Mouse (Mus musculus): ENCODE data around the gene Mef2c. TPM values are rescaled to one million over a fixed set of nuclear protein-coding genes. Genes with fewer than 3 reads are reported as not detected.

Mef2c gene
- total RNA-seq, 2 experiments from 2014 or later, result 119 to 131 TPM

GRCm38 (mm10) chr13:83566834-83567534 is 63.1 kb downstream of the Mef2c start:
- no peak for DNase-seq (ENCODE audit: low spot score in 2 of 2)
- Histone ChIP-seq H3K4me3 (no peak overlapping the region), H3K27ac (peak overlapping the region; percentile 66)
- peak; percentile 47 for TF ChIP-seq CTCF (conservative IDR thresholded peaks at IDR 0.05)

- DNase-seq (ENCODE audit: low spot score in 2 of 2), result no peak
- Histone ChIP-seq H3K4me3 (no peak overlapping the region), H3K27ac (peak overlapping the region; percentile 66)
- TF ChIP-seq CTCF (conservative IDR thresholded peaks at IDR 0.05), result no peak
Observed at GRCm38 (mm10) chr13:83567681-83568080, 63.8 kb downstream of the Mef2c start.

GRCm38 (mm10) chr13:83568759-83569256 is 65.0 kb downstream of the Mef2c start:
- DNase-seq (ENCODE audit: low spot score in 2 of 2), result no peak
- no peak for TF ChIP-seq CTCF (conservative IDR thresholded peaks at IDR 0.05)
- H3K27ac ChIP-seq, result peak overlapping the region; percentile 63

GRCm38 (mm10) chr13:83571973-83572447 is 68.2 kb downstream of the Mef2c start:
- DNase-seq (ENCODE audit: low spot score in 2 of 2), result no peak
- TF ChIP-seq CTCF (conservative IDR thresholded peaks at IDR 0.05), result no peak
- Histone ChIP-seq H3K27ac (peak overlapping the region; percentile 76), H3K4me3 (no peak overlapping the region; the same call in 1 of the 2 replicates)

More at GRCm38 (mm10) chr13:83568759-83569256, 65.0 kb downstream of the Mef2c start:
- no peak overlapping the region for H3K4me3 ChIP-seq

GRCm38 (mm10) chr13:83572469-83572868 is 68.6 kb downstream of the Mef2c start:
- no peak for DNase-seq (ENCODE audit: low spot score in 2 of 2)
- H3K27ac ChIP-seq, result peak overlapping the region; percentile 76
- no peak for TF ChIP-seq CTCF (conservative IDR thresholded peaks at IDR 0.05)
- H3K4me3 ChIP-seq, result peak overlapping the region; percentile 7; the same call in 1 of the 2 replicates

- TF ChIP-seq CTCF (conservative IDR thresholded peaks at IDR 0.05), result no peak
- Histone ChIP-seq H3K27ac (peak overlapping the region; percentile 76), H3K4me3 (no peak overlapping the region)
- no peak for DNase-seq (ENCODE audit: low spot score in 2 of 2)
Observed at GRCm38 (mm10) chr13:83573327-83573726, 69.5 kb downstream of the Mef2c start.

GRCm38 (mm10) chr13:83573855-83574583 is 70.2 kb downstream of the Mef2c start:
- no peak for TF ChIP-seq CTCF (conservative IDR thresholded peaks at IDR 0.05)
- Histone ChIP-seq H3K27ac (peak overlapping the region; percentile 76), H3K4me3 (no peak overlapping the region; the same call in 1 of the 2 replicates)
- DNase-seq (ENCODE audit: low spot score in 2 of 2), result no peak

GRCm38 (mm10) chr13:83574866-83575265 is 71.0 kb downstream of the Mef2c start:
- H3K4me3 ChIP-seq, result peak overlapping the region; percentile 6; the same call in 1 of the 2 replicates
- TF ChIP-seq CTCF (conservative IDR thresholded peaks at IDR 0.05), result no peak
- H3K27ac ChIP-seq, result peak overlapping the region; percentile 76

GRCm38 (mm10) chr13:83579410-83579809 is 75.6 kb downstream of the Mef2c start:
- DNase-seq (ENCODE audit: low spot score in 2 of 2), result no peak
- no peak for TF ChIP-seq CTCF (conservative IDR thresholded peaks at IDR 0.05)
- Histone ChIP-seq H3K27ac (no peak overlapping the region), H3K4me3 (no peak overlapping the region)

More at GRCm38 (mm10) chr13:83574866-83575265, 71.0 kb downstream of the Mef2c start:
- no peak for DNase-seq (ENCODE audit: low spot score in 2 of 2)

GRCm38 (mm10) chr13:83580856-83581255 is 77.0 kb downstream of the Mef2c start:
- DNase-seq (ENCODE audit: low spot score in 2 of 2), result no peak
- TF ChIP-seq CTCF (conservative IDR thresholded peaks at IDR 0.05), result no peak
- Histone ChIP-seq H3K27ac (no peak overlapping the region), H3K4me3 (no peak overlapping the region)

- H3K4me3 ChIP-seq, result no peak overlapping the region
- peak overlapping the region; percentile 2; the same call in 1 of the 2 replicates for H3K27ac ChIP-seq
- no peak for TF ChIP-seq CTCF (conservative IDR thresholded peaks at IDR 0.05)
- no peak for DNase-seq (ENCODE audit: low spot score in 2 of 2)
Observed at GRCm38 (mm10) chr13:83582564-83582963, 78.7 kb downstream of the Mef2c start.

- Histone ChIP-seq H3K4me3 (no peak overlapping the region), H3K27ac (no peak overlapping the region)
- no peak for TF ChIP-seq CTCF (conservative IDR thresholded peaks at IDR 0.05)
- no peak for DNase-seq (ENCODE audit: low spot score in 2 of 2)
Observed at GRCm38 (mm10) chr13:83583881-83584280, 80.0 kb downstream of the Mef2c start.

GRCm38 (mm10) chr13:83585359-83585758 is 81.5 kb downstream of the Mef2c start:
- no peak for TF ChIP-seq CTCF (conservative IDR thresholded peaks at IDR 0.05)
- no peak for DNase-seq (ENCODE audit: low spot score in 2 of 2)
- Histone ChIP-seq H3K27ac (peak overlapping the region; percentile 49; the same call in 1 of the 2 replicates), H3K4me3 (no peak overlapping the region)

Measured in layer of hippocampus, adult 2 months (tissue).